Mouse (Mus musculus): ENCODE results near the gene Pnpo.

Gene Pnpo

GRCm38 (mm10) chr11:96906431-96907161, 37.2 kb downstream of the Pnpo start:
- no peak for DNase-seq (ENCODE audit: low spot score in 2 of 2)

DNA sequence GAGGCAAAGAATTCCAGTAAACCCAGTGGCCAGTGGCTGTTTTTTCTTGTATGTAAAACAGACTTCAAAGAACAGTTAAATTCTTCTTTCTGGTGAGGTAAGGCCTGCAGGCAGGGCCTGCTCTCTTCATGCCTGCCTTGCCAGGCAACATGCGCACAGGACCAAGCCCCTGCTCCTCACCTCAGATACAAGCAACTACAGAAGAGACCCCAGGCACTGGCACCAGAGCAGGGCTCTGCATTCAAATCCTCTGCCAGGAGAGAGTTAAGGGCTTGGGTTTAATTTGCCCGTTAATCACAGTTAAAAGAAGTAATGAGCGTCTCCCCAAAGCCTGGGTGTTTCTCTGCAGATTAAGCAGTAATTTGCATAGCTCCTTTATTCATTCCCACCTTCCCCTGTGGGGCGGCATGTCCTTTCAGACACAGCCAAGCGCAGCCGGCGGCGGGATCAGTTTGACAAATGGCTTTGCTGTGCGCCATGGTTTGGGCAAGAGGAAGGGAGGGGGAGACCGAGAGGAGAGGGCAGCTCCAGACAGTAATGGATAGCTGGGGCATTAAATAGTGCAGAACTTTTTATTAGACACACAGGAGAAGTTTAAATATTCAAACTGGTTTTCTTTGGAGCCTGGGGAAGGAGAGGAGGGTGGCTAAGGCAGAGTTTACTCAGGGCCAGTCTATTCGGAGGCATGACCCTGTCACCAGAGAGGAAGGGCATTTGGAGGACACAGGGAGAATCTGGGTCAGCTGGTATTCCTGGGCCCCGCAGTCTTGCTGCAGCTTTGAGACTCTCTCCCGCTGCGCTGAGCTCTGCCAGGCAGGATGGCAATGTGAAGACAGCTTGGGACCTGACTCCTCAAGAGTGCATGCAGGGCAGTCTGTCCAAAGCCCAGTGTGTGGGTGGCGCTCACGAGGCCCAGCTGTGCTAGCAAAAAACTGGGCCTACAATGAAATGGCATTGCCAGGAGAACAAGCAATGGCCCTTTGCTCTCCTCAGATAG, 40.8 kb downstream of the Pnpo start:
- DNase-seq (ENCODE audit: low spot score in 2 of 2): no peak

- DNase-seq (ENCODE audit: low spot score in 2 of 2): no peak
Observed at GRCm38 (mm10) chr11:96901332-96901731, 42.5 kb downstream of the Pnpo start.

GRCm38 (mm10) chr11:96899449-96900306, 44.1 kb downstream of the Pnpo start:
- DNase-seq (ENCODE audit: low spot score in 2 of 2): no peak

- no peak for DNase-seq (ENCODE audit: low spot score in 2 of 2)
Observed at GRCm38 (mm10) chr11:96895886-96896285, 47.9 kb downstream of the Pnpo start.

- no peak for DNase-seq (ENCODE audit: low spot score in 2 of 2)
Observed at GRCm38 (mm10) chr11:96893203-96893842, 50.5 kb downstream of the Pnpo start.

DNA sequence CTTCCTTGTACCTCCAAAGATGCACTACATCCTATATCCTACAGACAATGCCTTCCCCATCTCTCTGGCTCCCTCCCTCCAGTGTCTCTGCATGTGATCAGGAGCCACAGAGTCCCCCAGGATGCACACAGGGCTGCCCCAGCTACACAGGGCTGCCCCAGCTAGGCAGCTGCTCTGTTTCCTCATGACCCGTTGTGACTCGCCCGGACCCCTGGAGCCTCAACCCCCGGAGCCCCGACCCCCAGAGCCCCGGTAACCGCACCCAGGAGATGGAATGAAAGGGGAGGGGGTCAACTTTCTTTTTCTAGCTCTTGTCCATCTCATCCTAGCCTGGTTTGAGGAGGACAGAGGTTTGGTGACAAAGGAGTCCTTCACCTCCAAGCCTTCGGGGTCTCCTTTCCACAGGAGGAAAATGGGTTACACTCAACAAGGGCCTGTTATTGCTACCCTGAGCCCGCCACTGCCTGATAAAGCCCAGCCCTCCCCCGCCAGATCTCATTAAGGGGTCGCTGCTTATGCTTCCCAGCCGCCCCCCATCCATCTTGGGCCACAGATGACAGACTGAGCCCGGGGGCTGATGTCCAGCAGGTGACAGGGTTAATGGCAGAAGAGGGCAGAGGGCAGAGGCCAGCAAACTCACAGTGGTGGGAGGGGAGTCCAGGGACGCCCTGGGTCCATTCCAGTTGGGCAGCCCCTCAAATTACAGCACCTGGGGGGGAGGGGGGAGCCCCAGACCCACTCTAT, 51.8 kb downstream of the Pnpo start:
- DNase-seq (ENCODE audit: low spot score in 2 of 2): no peak

Measured in right cerebral cortex, postnatal 36 days (tissue).